Mouse (Mus musculus) layer of hippocampus, postnatal 10 days (tissue): ENCODE data around the gene Psmd1. TPM values are rescaled to one million over a fixed set of nuclear protein-coding genes. Genes with fewer than 3 reads are reported as not detected.
"Not testable (repeated sequence)": the region's sequence is repeated elsewhere in the genome, so short reads cannot be mapped to it uniquely, and the experiment has no call there.

Source experiments
- DNase-seq, 2 experiments: peaks; one replicate each; pipeline ENCODE4 v3.0.0; 2021; ENCODE audit warnings: low spot score in 2 of 2
- long read RNA-seq: library from polyadenylated mRNA; stranded (forward); transcript quantifications from one replicate; pipeline ENCODE4 v2.0.0, GENCODE M21; 2023
- total RNA-seq, 2 experiments: library from RNA; stranded (reverse); gene quantifications; 2 replicates each; pipeline ENCODE4 v1.2.3; 2021

Gene Psmd1
- 100 to 1,000 TPM; 123 to 129 TPM for total RNA-seq
- long read RNA-seq, transcript Psmd1-201 (25 exons, 3,112 nt) = major isoform, 60 of 124 reads
- long read RNA-seq, partial matches to known transcripts = 53 of 124 reads
- long read RNA-seq, other reads (novel, unspliced or antisense) = 9 of 124 reads

DNA sequence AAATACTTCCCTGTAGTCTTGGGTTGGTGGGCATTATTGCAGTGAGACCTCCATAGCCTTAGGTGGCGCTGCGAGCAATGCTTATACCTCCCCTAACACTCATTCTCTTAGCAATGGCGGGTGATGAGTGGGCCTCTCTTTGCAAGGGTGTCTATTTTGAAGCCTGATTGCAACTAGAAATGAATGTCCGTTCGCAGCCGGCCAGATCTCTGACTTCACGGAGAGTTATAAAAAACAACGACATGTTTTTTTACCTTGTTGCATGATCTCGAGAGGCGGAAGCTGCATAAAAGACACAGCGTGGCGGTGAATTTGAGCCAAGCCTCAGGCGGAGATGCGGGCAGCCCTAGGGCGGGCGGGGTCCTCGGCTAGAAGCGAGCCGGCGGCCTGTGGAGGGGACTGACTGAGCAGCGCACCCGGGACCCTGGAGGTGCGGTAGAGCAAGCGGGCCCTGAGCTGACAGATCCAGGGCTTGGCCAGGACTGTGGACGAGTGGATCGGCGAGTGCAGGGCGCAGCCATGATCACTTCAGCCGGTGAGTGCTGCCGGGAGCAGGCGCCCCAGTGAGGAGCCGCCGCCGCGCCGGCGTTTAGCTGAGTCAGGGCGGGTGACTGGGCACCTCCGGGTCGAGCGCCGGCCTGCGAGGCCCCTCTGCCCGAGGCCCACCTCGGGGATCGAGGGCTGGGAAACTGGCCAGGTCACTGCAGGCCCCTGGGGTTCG is at the start of gene Psmd1:
Psmd1 (plus strand) TSS at position 117 of the 721 bp plus-strand sequence.
- peak; percentile 86 to 91 for DNase-seq

DNA sequence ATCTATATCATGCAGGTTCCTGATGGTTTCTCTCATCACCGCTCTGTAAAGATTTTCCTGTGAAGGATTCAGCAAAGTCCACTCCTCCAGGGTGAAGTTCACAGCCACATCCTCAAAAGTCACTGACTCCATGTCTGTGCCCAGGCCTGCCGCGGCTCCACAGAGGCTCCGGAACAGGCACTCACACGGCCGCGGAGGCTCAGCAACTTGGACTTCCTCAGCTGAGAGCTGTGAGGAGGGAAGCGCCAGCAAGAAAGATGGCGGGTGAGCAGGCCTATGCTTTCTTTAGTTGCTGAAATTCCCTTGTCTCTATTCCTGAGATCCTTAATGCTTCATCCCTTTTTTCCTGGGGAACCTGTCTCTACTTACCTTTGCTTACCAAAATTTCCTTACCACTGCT is 48.4 kb upstream of the Psmd1 start:
- not testable (repeated sequence) for DNase-seq

DNA sequence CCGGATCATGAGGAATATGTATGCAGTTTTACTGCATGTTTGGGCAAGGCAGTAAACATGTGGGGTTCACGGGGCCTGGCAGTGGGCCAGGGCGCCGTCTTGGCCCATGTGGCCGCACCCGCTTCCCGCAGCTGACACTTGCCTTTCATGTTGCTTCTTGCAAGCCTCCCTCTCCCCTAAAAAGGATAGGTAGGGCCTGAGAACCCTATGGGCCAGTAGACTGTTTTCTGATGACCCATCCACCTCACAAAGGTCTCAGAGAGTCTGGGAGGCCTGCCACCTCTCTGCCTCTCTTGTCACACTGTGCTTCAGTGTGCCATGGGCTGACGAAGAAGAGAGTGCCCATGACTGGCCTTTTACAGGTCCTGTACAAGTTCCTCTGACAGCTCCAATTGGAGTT is 47.7 kb upstream of the Psmd1 start, which contains the start of gene Spata3:
Spata3 (plus strand) TSS at position 301 of the 400 bp plus-strand sequence.
- DNase-seq = no peak

DNA sequence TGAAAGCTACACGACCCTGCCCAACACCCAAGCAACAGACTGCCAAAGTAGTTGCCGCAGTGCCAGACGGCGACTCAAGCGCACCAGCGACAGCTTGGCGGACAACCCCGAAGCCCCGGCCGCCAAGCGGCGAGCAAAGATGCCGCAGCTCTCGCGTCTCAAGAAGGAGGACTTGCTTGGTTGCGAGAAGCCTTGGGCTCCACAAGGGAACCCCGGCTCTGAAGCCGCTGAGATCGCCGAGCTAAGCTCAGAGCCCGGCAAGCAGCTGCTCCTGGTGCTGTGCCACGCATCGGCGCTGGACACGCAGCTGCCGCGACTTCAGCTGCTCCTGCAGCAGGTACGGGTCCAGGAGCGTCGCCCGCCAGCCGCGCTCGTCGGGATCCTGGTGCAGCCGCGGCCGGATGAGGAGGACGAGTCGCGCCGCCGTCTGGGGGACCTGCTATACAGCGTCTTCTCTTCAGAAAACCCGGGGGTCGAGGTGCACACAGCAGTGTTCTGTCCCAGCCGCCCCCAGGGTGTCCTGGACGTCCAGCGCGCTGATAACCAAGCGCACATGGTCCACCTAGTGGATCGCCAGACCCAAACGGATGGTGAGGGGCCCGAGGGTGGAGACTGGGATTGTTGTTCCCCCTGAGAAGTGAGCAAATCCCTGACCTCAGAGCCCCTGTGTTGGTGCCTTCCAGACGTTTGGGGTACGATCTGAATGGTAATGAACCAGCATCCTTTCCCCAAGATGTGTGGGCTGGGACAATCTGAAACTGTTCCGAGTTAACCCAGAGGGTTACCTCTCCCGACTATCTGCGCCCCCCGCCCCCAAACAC is 45.7 kb upstream of the Psmd1 start:
- DNase-seq = peak; percentile 74 to 82

DNA sequence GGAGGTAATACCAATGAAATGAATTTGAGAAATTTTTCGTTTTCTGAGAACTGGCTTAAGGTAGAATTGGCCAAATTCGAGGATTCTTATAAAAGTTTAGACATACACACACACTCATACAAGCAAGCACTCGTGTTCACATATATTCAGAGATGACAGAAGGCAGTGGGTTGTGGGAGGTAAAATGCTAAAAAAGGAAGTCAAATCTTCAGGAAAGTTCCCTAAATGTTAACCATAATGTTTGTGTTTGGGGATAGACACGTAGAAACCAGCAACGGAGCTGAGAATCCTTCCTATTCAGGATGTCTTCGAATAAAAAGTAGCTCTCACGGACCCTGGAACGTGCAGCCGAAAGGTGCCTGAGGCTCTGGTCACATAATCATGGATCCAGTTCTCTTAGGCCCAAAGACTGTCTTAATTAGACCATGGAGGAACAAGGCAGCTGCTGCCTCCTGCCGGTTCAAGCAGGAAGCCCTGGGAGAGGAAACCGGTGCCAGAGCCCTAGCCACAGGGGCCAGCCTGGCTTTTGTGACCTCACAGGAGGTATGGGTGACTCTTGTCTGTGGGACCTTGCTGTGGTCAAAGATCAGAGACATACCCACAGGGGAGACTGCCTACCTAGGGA is 42.7 kb upstream of the Psmd1 start:
- no peak for DNase-seq

DNA sequence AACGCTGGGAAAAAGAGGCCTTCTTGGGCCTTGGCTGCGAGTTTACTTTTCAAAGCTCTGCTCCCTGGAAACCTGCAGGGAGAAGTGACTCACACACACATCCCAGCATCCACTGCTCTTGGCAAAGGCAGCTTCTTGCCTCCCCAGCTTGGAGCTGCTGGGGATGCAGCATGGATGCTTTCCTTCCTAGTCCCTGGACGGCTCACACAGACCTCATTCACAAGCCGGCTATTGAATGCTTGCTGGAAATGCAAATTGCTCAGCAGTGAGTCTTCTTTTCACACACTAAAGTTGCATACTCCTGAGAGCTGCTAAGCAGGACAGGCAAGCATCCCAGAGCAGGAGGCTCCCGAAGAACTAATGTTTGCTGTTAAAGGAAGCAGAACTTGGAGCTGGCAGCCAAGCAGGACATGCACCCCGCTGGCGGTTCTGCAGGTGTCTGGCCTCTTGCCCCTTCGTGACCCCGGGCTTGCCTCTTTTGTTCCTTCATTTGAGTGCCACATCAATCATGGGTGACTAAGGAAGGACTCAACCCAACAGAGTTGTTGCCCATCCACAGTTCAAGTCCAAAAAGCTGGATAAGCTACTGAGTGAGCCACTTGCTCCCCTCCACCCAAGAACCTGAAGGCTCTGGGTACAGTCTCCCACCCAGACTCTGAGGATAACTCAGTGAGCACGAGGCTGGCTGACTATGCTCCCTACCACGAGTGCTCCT is 31.8 kb upstream of the Psmd1 start:
- peak; percentile 56 to 66 for DNase-seq

DNA sequence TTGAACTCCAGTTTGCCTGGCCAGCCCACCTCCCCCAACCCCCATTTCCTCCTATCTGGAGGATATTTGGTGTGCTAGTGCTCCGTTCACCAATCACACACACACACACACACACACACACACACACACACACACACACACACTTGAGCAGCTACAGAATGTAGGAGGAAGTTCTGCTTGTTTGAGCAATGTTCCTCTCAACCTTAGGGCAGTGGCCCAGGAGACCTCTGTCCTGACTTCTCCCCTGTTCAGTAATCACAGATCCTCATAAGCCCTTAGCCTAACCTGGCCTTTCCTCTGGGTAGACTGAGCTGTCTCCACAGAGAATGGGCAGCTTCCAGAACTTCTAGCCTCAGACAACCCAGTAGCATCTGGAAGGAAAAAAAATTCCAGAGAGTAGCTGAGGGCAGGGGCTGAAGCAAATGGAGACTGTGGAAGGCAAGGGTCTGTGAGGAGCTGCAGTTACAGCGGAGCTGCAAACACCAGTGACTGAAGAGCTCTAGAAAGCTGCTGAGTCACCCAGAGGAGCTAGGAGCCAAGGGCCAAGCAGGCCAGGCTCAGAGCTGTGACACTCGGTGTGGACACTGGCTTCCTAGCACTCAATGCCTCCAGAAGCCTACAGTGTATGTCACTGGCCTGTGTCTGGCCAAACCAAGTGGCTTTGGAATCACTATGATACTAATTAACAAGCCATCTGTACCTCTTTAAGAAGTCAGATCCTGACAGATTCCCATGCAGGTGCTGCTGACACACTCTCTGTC is 25.8 kb upstream of the Psmd1 start:
- no peak for DNase-seq

DNA sequence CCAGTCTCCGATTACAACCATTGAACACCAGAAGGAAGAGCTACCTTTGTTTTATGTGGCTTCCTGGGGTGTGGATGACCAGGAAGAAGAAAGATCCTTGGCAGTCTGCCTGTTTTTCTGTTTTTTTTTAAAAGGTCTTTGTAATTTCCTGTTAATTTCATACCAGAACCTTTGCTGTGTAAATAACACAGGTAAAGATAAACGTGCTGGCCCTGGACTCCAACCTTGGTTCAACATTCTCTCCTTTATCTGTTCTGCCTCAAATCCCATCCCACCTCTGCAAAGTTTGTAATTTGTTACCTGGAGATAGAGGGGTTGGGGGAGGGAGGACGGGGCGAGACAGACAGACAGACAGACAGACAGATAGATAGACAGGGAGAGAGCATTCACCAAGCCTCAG is 24.1 kb upstream of the Psmd1 start:
- DNase-seq = no peak

DNA sequence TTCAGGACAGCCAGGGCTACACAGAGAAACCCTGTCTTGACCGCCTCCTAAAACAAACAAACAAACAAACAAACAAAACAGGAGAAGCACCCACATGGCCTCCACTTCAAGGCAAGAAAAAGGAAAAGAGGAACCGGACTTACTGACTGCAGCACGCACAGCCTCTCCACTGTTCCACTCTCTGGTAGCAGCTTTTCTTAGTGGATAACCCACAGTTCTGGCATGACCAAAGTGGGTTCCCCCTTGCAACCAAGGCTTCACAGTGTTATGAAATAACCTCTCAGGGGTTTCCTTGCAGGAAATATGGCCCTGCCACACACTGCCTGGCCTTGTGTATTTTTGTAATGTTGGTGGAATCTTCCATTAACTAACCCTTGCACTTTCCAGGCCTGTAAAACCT is 23.4 kb upstream of the Psmd1 start:
- DNase-seq = no peak

DNA sequence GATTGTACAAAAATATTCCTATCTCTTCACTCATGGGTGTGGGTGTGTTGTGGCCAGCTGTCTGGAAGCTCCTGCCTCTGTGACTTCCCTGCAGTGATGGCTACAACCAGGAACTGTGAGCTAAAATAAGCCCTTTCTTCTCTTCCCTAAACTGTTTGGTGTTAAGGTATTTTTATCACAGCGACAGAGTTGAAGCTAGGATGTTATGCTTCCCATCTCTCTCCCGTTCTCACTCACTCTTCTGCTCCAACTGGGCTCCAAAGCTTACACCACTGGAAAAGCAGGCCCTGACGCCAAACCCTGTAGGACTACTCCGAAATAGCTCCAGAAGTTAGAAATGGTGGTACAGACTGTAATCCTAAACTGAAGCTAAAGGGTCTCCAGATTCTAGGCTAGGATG is 19.1 kb upstream of the Psmd1 start:
- DNase-seq = no peak

DNA sequence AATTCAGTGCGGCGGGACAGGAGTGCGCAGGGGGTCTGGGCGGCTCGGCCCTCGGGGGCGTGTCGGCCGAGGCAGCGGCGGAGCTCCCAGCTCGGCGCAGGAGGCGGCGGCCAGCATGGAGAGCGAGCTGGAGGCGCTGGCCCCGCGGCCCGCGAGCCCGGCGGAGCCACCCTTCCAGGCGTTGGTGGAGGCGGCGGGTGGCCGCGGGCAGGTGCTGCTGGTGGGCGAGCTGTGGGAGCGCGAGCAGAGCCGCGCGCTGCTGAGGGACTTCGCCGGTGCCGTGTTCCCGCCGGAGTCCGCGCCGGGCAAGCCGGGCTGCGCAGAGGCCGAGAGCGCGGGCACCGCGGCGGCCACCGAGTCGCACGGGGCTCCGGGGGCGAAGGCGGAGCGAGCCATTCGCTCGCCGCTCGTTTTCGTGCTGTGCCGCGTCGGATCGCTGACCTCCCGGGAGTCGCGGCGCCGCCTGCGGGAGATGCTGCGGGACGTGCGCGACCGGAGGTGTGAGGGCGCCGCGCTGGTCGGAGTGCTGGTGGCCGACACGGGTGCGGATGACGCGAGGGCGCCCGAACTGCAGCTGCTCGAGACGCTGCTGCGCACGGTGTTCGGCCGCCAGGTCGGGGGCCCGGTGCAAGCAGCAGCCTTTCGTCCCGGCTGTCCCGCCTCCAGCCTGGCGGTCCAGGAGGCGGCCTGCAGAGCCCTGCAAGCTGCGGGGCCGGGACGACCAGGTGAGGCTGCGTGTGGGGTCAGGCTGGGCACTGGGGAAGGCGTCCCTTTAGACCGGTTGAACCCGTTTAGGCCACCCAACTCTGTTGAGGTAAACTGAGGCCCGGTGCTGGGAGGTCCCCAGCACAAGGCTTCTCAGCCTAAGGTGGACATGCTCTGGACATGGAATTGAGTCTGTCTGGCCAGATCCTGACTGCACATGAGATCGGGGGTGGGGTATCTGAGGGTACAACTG is 18.1 kb upstream of the Psmd1 start, which contains the start of gene 2810459M11Rik:
2810459M11Rik (plus strand) TSS at position 16 of the 958 bp plus-strand sequence.
- peak; percentile 49 to 65 for DNase-seq

DNA sequence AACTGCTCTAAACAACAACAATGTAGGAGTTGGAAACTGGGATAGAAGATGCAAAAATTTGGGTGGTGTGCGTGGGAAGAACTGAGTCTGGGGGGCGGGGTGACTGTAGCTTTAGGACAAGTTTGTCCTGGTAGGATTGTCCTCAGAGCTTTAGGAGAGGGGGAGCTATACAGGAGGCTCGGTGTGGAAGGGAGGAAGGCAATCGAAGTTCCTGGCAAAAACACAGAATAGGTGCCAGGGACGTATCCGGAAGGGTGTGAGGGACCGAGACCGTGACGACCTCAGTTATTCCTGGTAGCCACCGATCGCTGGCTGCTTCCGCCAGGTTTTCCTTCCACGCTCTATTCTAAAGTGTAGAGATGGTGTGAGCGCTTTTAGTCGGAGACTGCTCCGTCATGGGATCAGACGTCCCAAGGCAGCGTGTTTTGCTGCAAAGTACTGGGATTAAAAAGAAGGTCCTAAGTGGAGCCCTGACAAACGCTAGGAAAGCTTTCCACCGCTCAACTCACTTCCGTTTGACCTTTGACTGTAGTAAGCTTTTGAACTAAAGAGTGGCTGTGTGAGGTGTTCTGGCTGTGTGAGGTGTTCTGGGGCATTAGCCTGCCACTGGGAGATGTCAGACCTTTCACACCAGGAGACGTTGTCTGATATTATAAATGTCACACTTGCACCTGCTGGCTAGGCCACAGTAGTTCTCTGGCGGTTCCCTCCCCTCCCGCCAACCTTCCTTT is 17.2 kb upstream of the Psmd1 start:
- peak in 1 of 2 experiments; percentile 25 for DNase-seq

DNA sequence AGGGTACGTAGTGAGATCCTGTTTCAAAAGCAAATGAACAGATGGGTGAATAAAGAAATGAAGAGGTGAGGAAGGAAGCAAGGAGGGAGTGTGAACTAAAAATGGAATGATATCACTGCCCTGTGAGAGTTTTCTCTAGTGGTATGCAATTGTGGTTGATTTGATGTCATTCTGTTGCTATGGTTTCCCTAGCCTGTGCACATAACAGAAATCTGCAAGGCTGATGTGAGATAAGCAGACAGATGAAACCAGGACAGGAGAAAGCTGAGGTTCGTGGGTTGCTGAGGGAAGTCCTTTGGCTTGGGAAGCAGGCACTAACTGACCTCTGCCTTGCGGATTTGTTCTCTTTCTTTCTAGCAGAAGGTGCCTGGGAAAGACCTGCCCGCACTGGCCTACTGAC is 16.0 kb upstream of the Psmd1 start:
- no peak for DNase-seq

DNA sequence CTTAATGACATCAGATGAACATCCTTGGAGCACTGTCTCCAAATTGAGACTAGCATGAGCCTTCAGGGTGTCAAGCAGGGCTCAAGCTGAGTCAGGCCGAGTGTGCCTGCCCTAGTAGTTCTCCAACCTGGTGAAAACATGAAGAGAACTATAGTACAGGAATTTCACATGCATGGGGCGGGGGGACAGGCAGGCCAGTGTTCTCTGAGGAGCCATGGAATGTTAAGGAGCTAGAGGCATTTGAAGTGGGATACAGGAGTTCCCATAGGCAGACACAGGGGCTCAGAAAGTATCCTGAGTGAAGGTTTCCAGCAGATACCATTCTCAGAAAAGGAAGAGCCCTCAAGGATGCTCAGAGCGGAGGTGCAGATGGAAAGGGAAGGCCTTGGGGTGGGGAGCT is 15.4 kb upstream of the Psmd1 start:
- DNase-seq = no peak

DNA sequence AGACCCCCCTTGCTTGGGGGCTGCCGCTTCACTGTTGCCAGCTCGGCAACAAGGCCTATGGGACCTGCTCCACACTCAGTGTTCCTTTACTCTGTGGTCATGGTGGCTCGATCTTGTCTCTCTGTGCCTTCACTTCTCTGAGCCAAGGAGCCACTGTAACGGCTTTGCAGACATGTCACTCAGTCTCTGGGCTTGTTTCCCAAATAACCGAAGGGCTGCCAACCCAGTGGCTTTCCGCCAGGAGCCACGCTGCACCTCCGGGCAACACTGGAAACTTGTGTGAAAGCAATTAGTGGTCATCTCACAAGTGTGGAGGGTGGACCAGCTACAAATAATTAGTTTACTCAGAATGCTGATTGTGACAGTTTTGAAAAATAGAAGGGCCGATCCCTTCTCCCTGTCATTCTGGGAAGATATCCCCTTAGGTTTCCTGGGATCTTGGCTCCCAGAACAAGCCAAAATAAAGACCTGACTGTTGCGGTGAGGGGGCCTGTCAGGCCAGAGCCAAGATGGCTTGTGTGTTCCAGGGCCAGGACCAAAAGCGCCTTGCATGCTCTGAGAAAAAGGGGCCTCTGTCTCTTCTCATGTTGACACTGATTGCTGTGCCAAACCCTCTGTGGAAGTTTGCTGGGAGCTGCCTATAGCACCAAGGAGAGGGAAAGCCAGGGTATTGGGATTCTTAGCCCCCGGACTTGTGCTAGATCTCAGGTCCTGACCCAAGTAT is 10.8 kb upstream of the Psmd1 start:
- DNase-seq = peak; percentile 88 to 89

DNA sequence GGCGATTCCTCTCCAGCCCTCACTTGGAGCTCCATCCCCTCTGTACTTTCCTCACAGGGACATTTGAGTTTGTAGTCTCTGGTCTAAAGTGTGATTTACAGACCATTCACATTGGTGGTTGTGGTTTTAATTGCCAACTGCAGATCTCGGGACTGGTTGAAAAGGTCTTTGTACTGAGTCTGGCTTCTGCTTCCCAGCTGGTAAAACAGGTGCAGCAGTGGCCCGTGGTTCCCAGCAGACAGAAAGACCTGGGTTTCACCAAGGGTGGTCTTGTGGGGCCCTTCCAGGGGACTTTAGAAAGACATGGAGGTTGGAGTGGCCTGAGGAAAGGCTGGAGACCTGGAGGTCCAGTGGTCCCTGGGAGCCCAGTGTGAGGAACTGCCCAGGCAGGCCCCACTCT is 9.2 kb upstream of the Psmd1 start:
- DNase-seq = no peak

DNA sequence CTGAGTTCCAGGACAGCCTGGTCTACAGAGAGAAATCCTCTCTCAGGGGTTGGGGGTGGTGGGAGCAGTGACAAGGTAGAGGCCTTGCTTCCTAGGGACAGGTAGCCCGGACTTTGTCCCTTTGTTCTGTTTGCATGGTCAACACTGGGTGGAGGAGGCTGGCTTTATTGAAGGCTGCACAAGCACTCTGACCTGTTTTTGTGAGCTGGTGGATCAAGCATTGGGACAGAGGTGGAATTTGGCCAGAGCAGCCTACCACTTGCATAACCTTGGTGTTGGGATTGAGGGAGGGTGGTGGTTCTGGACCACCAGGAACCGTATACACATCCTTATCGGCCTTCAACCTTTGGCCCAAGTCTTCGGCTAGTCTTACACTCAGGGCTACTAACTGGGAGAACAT is 7.9 kb upstream of the Psmd1 start:
- no peak for DNase-seq
